10 mouse cellular contexts compared by ENCODE assay signal in the genomic region with DNA sequence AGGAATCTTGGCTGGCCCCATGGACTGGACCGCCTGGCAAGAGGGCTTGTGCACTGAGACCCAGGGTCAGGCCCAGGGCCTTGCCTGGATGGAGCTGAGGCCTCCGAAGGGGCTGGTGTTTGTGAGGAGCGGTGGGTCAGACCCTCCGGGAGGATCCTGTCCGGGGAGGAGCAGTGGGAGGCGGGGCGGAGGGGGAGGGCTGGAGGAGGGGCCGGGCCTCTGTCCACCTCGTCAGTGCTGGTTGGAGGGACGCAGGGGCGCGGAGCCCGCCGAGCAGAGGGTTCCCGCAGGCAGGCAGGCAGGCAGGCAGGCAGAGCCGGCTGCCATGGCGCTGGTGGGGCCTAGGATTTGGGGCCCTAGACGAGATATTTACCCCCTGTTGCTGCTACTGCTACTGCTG. TPM values are rescaled to one million over a fixed set of nuclear protein-coding genes. Genes with fewer than 3 reads are reported as not detected.
DNase-seq lines count a peak whose midpoint lies in the region; ATAC-seq and TF ChIP-seq lines count a peak whose summit lies in the region.
"Had no signal": no experiment of that assay in that cellular context is flagged by ENCODE, and none has a peak within 500 bp of the region (broad histone marks: within the 10 kb centered on the region; RNA-seq: fewer than 3 reads in every experiment).

A gene (plus strand): TSS at position 234 of the 400 bp plus-strand sequence.

- WGBS in heart, embryonic 11.5 days (ENCODE audit: insufficient replicate concordance): 0% methylated on average over 18 of the region's 18 CpGs
- WGBS in hindbrain, postnatal 0 days: 8% methylated on average over 18 of the region's 18 CpGs
- WGBS in midbrain, embryonic 15.5 days: 4% methylated on average over 18 of the region's 18 CpGs

- peak within 1 kb of the TSS; percentile 76 for H3K4me2 ChIP-seq in heart, embryonic 11.5 days
- H3K4me2 ChIP-seq in hindbrain, postnatal 0 days (ENCODE audit: low read depth, low read length): peak within 1 kb of the TSS; percentile 42
- peak within 1 kb of the TSS; percentile 42 for H3K4me2 ChIP-seq in midbrain, embryonic 15.5 days

- H3K4me1 ChIP-seq in heart, embryonic 11.5 days (ENCODE audit: control insufficient read depth, insufficient read depth, low read length): peaks cover 50% of the 10 kb centered on the region
- H3K4me1 ChIP-seq in hindbrain, postnatal 0 days (ENCODE audit: insufficient read depth, low read length): peaks cover 18% of the 10 kb centered on the region
- peaks cover 53% of the 10 kb centered on the region for H3K4me1 ChIP-seq in midbrain, embryonic 15.5 days

- H3K9ac ChIP-seq in heart, embryonic 11.5 days (ENCODE audit: low read depth, low read length): peak within 1 kb of the TSS; percentile 69
- no peak within 1 kb of the TSS for H3K9ac ChIP-seq in hindbrain, postnatal 0 days (replicated peaks; ENCODE audit: low read length)
- peak within 1 kb of the TSS; percentile 31 for H3K9ac ChIP-seq in midbrain, embryonic 15.5 days

- no peak for DNase-seq in heart, adult 18-20 months
- DNase-seq in embryo, embryonic 10 days (ENCODE audit: low spot score): peak; percentile 85
- no peak for DNase-seq in hindbrain, postnatal 0 days (ENCODE audit: low spot score)
- no peak for DNase-seq in cerebellum, adult 9-10 months
- DNase-seq in spleen, adult 12 weeks (ENCODE audit: low spot score): no peak
- DNase-seq in cerebellum, adult 8-10 months: no peak
- DNase-seq: kidney, adult 18-20 months; right cerebral cortex, postnatal 4 days had no signal

- no peaks in the 10 kb centered on the region for H3K9me3 ChIP-seq in heart, embryonic 11.5 days (replicated peaks; ENCODE audit: control insufficient read depth, low read length)
- H3K9me3 ChIP-seq in hindbrain, postnatal 0 days (ENCODE audit: low read length): no peaks in the 10 kb centered on the region
- no peaks in the 10 kb centered on the region for H3K9me3 ChIP-seq in midbrain, embryonic 15.5 days

- peak within 1 kb of the TSS; percentile 56 for H3K4me3 ChIP-seq in heart, embryonic 11.5 days (ENCODE audit: low read depth, low read length)
- peak within 1 kb of the TSS; percentile 17 for H3K4me3 ChIP-seq in hindbrain, postnatal 0 days (ENCODE audit: low read length)
- peak within 1 kb of the TSS; percentile 33 for H3K4me3 ChIP-seq in midbrain, embryonic 15.5 days

- peaks cover 3% of the 10 kb centered on the region; the same call in 1 of the 2 replicates for H3K27me3 ChIP-seq in heart, embryonic 11.5 days (ENCODE audit: control insufficient read depth, insufficient read depth, low read length)
- H3K27me3 ChIP-seq in hindbrain, postnatal 0 days (ENCODE audit: insufficient read depth, low read length): no peaks in the 10 kb centered on the region
- no peaks in the 10 kb centered on the region for H3K27me3 ChIP-seq in midbrain, embryonic 15.5 days (replicated peaks)

- peak within 1 kb of the TSS; percentile 63; the same call in 1 of the 2 replicates for H3K27ac ChIP-seq in heart, embryonic 11.5 days (ENCODE audit: low read depth, low read length)
- H3K27ac ChIP-seq in hindbrain, postnatal 0 days: no peak within 1 kb of the TSS; the same call in 1 of the 2 replicates
- peak within 1 kb of the TSS; percentile 35 for H3K27ac ChIP-seq in midbrain, embryonic 15.5 days

- no peak for TF ChIP-seq CTCF in hindbrain, postnatal 0 days (IDR thresholded peaks at IDR 0.05; ENCODE audit: low read depth)

- no peaks in the 10 kb centered on the region for H3K36me3 ChIP-seq in heart, embryonic 11.5 days (ENCODE audit: control insufficient read depth, insufficient read depth, low read length)
- H3K36me3 ChIP-seq in hindbrain, postnatal 0 days (ENCODE audit: insufficient read depth, low read length): no peaks in the 10 kb centered on the region
- H3K36me3 ChIP-seq in midbrain, embryonic 15.5 days (replicated peaks): no peaks in the 10 kb centered on the region

- ATAC-seq in heart, embryonic 11.5 days (replicated peaks; ENCODE audit: insufficient number of reproducible peaks, low FRiP score, low TSS enrichment): peak; percentile 44
- ATAC-seq in hindbrain, postnatal 0 days: no peak
- 0 out of 2 replicates have a peak, but pooled peaks have one; percentile 1 for ATAC-seq in midbrain, embryonic 15.5 days (replicated peaks)

RNA-seq across cellular contexts. Expression of the gene that starts here (rescaled TPM):
- polyA plus RNA-seq in heart, embryonic 11.5 days (2014; fragmentation: Nextera tagmentation; extraction: Ambion mirVana): 6.1 and 6.5 TPM in 2 replicates
- under 1 TPM; 0.57 to 0.75 TPM for total RNA-seq in heart, adult 18-20 months (2021)
- 10.9 and 20.1 TPM in 2 replicates for total RNA-seq in hindbrain, postnatal 0 days (2014; rRNA removed)
- 2.4 and 3.4 TPM in 2 replicates for polyA plus RNA-seq in hindbrain, postnatal 0 days (2015; fragmentation: Nextera tagmentation; extraction: Ambion mirVana)
- polyA plus RNA-seq in midbrain, embryonic 15.5 days (2015; fragmentation: Nextera tagmentation; extraction: Ambion mirVana): 5.6 and 6.4 TPM in 2 replicates
